ENCODE assay signal across 13 mouse cellular contexts in genomic region chr2:120951208-120951607, GRCm38 (mm10). TPM values are rescaled to one million over a fixed set of nuclear protein-coding genes. Genes with fewer than 3 reads are reported as not detected.
A peak's percentile ranks its signal among the peaks of the same experiment; 100 is the strongest.
DNase-seq lines count a peak whose midpoint lies in the region; ATAC-seq and TF ChIP-seq lines count a peak whose summit lies in the region.
"Had no signal": no experiment of that assay in that cellular context is flagged by ENCODE, and none has a peak within 500 bp of the region (broad histone marks: within the 10 kb centered on the region; RNA-seq: fewer than 3 reads in every experiment).

No protein-coding gene starts in this region.

- 76% methylated on average over 5 of the region's 5 CpGs for WGBS in midbrain, postnatal 0 days
- 86% methylated on average over 5 of the region's 5 CpGs for WGBS in midbrain, embryonic 13.5 days

- no peak for ATAC-seq in midbrain, postnatal 0 days (ENCODE audit: low FRiP score)
- no peak for ATAC-seq in midbrain, embryonic 13.5 days
- ATAC-seq in megakaryocyte, adult 5-6 weeks (ENCODE audit: poor library complexity, severe bottlenecking), result no peak

- peak; percentile 57 for DNase-seq in cerebellum, adult 11-12 months
- DNase-seq in cerebellum, postnatal 4 days (ENCODE audit: low spot score in 2 of 2), result no peak
- peak; percentile 36 for DNase-seq in midbrain, postnatal 0 days (ENCODE audit: low spot score)
- peak; percentile 61 for DNase-seq in layer of hippocampus, adult 9-11 months
- peak; percentile 36 to 45 for DNase-seq in right cerebral cortex, postnatal 36 days (ENCODE audit: low spot score in 2 of 2)
- no peak for DNase-seq in thymus, postnatal 36 days
- DNase-seq: lung, adult 18-20 months; thymus, postnatal 4 days had no signal

- H3K9me3 ChIP-seq in midbrain, postnatal 0 days (ENCODE audit: low read length), result no peaks in the 10 kb centered on the region
- H3K9me3 ChIP-seq in midbrain, embryonic 13.5 days, result no peaks in the 10 kb centered on the region
- H3K9me3 ChIP-seq: G1E; hindbrain, embryonic 15.5 days; midbrain, embryonic 12.5 days had no signal

- no peaks in the 10 kb centered on the region for H3K27me3 ChIP-seq in midbrain, postnatal 0 days (ENCODE audit: insufficient read depth, low read length)
- no peaks in the 10 kb centered on the region for H3K27me3 ChIP-seq in midbrain, embryonic 13.5 days
- H3K27me3 ChIP-seq: hindbrain, embryonic 15.5 days; midbrain, embryonic 12.5 days had no signal

- H3K4me1 ChIP-seq in midbrain, postnatal 0 days (ENCODE audit: insufficient read depth, low read length), result no peaks in the 10 kb centered on the region
- H3K4me1 ChIP-seq in midbrain, embryonic 13.5 days (replicated peaks), result no peaks in the 10 kb centered on the region
- H3K4me1 ChIP-seq: hindbrain, embryonic 15.5 days; midbrain, embryonic 12.5 days had no signal

- H3K4me3 ChIP-seq in midbrain, postnatal 0 days (ENCODE audit: low read depth, low read length), result no peak overlapping the region
- H3K4me3 ChIP-seq in midbrain, embryonic 13.5 days (replicated peaks), result no peak overlapping the region
- H3K4me3 ChIP-seq: hindbrain, embryonic 15.5 days; midbrain, embryonic 12.5 days had no signal

- no peak overlapping the region for H3K4me2 ChIP-seq in midbrain, postnatal 0 days (ENCODE audit: low read depth, low read length, poor library complexity, severe bottlenecking)
- no peak overlapping the region for H3K4me2 ChIP-seq in midbrain, embryonic 13.5 days (replicated peaks)
- H3K4me2 ChIP-seq: hindbrain, embryonic 15.5 days; midbrain, embryonic 12.5 days had no signal

- peaks cover 33% of the 10 kb centered on the region for H3K36me3 ChIP-seq in midbrain, postnatal 0 days (ENCODE audit: insufficient read depth, low read length)
- peaks cover 55% of the 10 kb centered on the region for H3K36me3 ChIP-seq in midbrain, embryonic 13.5 days

- H3K9ac ChIP-seq in midbrain, postnatal 0 days (replicated peaks; ENCODE audit: low read length, poor library complexity, severe bottlenecking), result no peak overlapping the region
- H3K9ac ChIP-seq in midbrain, embryonic 13.5 days (replicated peaks), result no peak overlapping the region
- H3K9ac ChIP-seq: hindbrain, embryonic 15.5 days; midbrain, embryonic 12.5 days had no signal

- TF ChIP-seq CTCF in midbrain, postnatal 0 days (IDR thresholded peaks at IDR 0.05), result no peak

- H3K27ac ChIP-seq in midbrain, postnatal 0 days (ENCODE audit: low read depth, low read length), result no peak overlapping the region
- no peak overlapping the region for H3K27ac ChIP-seq in midbrain, embryonic 13.5 days
- H3K27ac ChIP-seq: hindbrain, embryonic 15.5 days; midbrain, embryonic 12.5 days had no signal

RNA-seq across cellular contexts. Expression of gene Ubr1, which starts 19.3 kb away (rescaled TPM):
- total RNA-seq in midbrain, postnatal 0 days (2014; rRNA removed), result 31.0 and 34.0 TPM in 2 replicates
- polyA plus RNA-seq in midbrain, postnatal 0 days (2015; fragmentation: Nextera tagmentation; extraction: Ambion mirVana), result 24.5 and 28.0 TPM in 2 replicates
- 34.6 and 38.6 TPM in 2 replicates for polyA plus RNA-seq in midbrain, embryonic 13.5 days (2015; fragmentation: Nextera tagmentation; extraction: Ambion mirVana)
- 13.7 and 17.5 TPM in 2 replicates for total RNA-seq in megakaryocyte, adult 5-6 weeks (2015)
- 15.9 and 23.8 TPM in 2 replicates for total RNA-seq in megakaryocyte, adult 5-6 weeks (2017)

RNA-seq across cellular contexts. Expression of gene Tmem62, which starts 25.6 kb away (rescaled TPM):
- 20.9 and 21.5 TPM in 2 replicates for total RNA-seq in midbrain, postnatal 0 days (2014; rRNA removed)
- polyA plus RNA-seq in midbrain, postnatal 0 days (2015; fragmentation: Nextera tagmentation; extraction: Ambion mirVana), result 14.3 and 14.5 TPM in 2 replicates
- polyA plus RNA-seq in midbrain, embryonic 13.5 days (2015; fragmentation: Nextera tagmentation; extraction: Ambion mirVana), result 8.7 and 10.2 TPM in 2 replicates
- 6.0 and 10.4 TPM in 2 replicates for total RNA-seq in megakaryocyte, adult 5-6 weeks (2015)
- 4.5 and 8.4 TPM in 2 replicates for total RNA-seq in megakaryocyte, adult 5-6 weeks (2017)

RNA-seq across cellular contexts. Expression of gene Ccndbp1, which starts 57.0 kb away (rescaled TPM):
- total RNA-seq in midbrain, postnatal 0 days (2014; rRNA removed), result 51.9 and 65.7 TPM in 2 replicates
- 77.8 and 79.7 TPM in 2 replicates for polyA plus RNA-seq in midbrain, postnatal 0 days (2015; fragmentation: Nextera tagmentation; extraction: Ambion mirVana)
- 72.0 and 74.9 TPM in 2 replicates for polyA plus RNA-seq in midbrain, embryonic 13.5 days (2015; fragmentation: Nextera tagmentation; extraction: Ambion mirVana)
- 66.8 and 74.7 TPM in 2 replicates for total RNA-seq in megakaryocyte, adult 5-6 weeks (2015)
- 63.0 and 69.7 TPM in 2 replicates for total RNA-seq in megakaryocyte, adult 5-6 weeks (2017)

Comparison
In these comparisons a context has a peak if more than half of its experiments do, and no peak if none do; other contexts are left out.
1. DNase-seq: peak in cerebellum, adult 11-12 months (single experiment), midbrain, postnatal 0 days (single experiment), layer of hippocampus, adult 9-11 months (single experiment) and right cerebral cortex, postnatal 36 days (2 of 2); none in cerebellum, postnatal 4 days (0 of 2) and thymus, postnatal 36 days (0 of 2).